Mouse (Mus musculus): ENCODE data around the gene Ost4.

DNA sequence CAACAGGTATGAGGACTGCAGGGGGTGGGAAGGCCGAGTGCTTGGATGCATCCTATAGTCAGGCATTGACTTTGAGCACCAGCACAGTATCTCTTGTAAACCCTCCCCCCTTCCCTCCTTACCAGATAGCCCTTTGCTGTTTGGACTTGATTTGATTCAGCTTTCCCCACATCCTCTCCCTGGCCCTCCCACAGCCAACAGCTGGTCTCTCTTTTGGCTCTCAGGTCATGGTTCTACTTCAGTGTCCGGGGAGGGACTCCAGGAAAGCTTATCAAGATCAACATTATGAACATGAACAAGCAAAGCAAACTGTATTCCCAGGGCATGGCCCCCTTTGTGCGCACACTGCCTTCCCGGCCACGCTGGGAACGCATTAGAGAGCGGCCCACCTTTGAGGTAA is 17.2 kb downstream of the Ost4 start:
- TF ChIP-seq POLR2A (IDR thresholded peaks at IDR 0.05; ENCODE audit: insufficient read depth, low read depth, low read length) (no peak), CTCF (IDR thresholded peaks at IDR 0.05; ENCODE audit: insufficient read depth, low read depth, low read length) (no peak)
